9 mouse cellular contexts compared by ENCODE assay signal in the genomic region with DNA sequence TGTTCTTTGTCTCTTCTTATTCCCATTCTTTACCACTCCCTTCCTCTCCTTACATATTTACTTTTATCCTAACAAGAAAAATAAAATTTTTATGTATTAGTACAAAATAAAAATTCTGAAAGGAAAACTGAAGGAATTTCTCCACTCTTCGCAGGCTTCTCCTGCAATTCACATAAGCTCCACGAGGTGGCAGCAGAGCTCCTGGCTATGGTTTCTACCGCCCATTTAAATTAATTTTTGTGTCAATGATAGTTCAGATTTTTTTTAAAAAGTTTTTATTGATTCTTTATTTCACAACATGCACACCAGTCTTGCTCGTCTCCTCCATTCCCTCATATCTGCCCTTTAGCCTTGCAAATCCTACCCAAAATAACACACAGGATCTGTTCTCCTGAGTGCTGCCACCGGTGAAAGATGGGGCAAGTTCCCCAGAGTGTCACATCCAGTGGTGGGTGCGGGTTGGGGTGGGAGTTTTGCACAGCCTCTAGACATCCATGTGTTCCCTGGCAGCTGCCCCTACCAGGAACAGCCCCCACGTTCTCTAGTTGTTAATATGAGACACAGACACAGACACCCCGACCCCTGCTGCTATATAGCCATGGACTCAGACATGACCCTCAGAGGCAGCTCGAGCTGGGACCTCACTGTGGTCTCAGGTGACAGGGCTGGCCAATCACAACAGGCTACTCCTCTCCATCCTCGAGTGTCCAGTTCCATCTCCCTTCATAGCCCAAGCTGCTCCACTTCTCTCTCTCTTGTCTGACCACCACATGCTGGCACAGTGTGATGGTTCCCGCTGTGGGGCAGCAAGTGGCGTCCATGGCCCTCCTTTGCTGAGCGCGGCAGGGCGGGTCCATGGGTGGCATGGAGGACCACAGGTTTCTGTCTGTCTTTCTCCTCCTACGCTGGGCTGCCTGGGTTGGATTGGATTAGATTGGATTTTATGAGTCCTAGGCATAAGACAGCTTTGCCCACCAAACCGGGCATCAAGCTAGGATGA. TPM values are rescaled to one million over a fixed set of nuclear protein-coding genes. Genes with fewer than 3 reads are reported as not detected.
DNase-seq lines count a peak whose midpoint lies in the region; ATAC-seq lines count a peak whose summit lies in the region.
"Had no signal": no experiment of that assay in that cellular context is flagged by ENCODE, and none has a peak within 500 bp of the region (broad histone marks: within the 10 kb centered on the region; RNA-seq: fewer than 3 reads in every experiment).

No protein-coding gene starts in this region.

- no peak overlapping the region for H3K4me2 ChIP-seq in hindbrain, embryonic 12.5 days (replicated peaks)
- H3K4me2 ChIP-seq in limb, embryonic 12.5 days = no peak overlapping the region
- H3K4me2 ChIP-seq: heart, embryonic 13.5 days had no signal

- no peaks in the 10 kb centered on the region; the same call in 1 of the 2 replicates for H3K27me3 ChIP-seq in hindbrain, embryonic 12.5 days
- no peaks in the 10 kb centered on the region for H3K27me3 ChIP-seq in limb, embryonic 12.5 days

- WGBS in hindbrain, embryonic 12.5 days = 49% methylated on average over 17 of the region's 17 CpGs
- WGBS in limb, embryonic 12.5 days = 44% methylated on average over 17 of the region's 17 CpGs

- H3K9ac ChIP-seq in hindbrain, embryonic 12.5 days = no peak overlapping the region
- no peak overlapping the region for H3K9ac ChIP-seq in limb, embryonic 12.5 days (replicated peaks)
- H3K9ac ChIP-seq: heart, embryonic 13.5 days had no signal

- no peak overlapping the region for H3K4me3 ChIP-seq in hindbrain, embryonic 12.5 days
- H3K4me3 ChIP-seq in limb, embryonic 12.5 days (replicated peaks) = no peak overlapping the region
- H3K4me3 ChIP-seq: heart, embryonic 13.5 days had no signal

- peak; percentile 48; the same call in 1 of the 2 replicates for ATAC-seq in hindbrain, embryonic 12.5 days (ENCODE audit: low FRiP score)
- peak; percentile 60; the same call in 1 of the 2 replicates for ATAC-seq in limb, embryonic 12.5 days (ENCODE audit: insufficient number of reproducible peaks, insufficient read depth, low FRiP score, low TSS enrichment, low read depth)

- peak; percentile 38 to 46 for DNase-seq in adrenal gland, adult 18-20 months (ENCODE audit: low spot score in 2 of 2)
- no peak for DNase-seq in adrenal gland, postnatal 4 days (ENCODE audit: low spot score in 2 of 2)
- DNase-seq in ovary, postnatal 14 days (ENCODE audit: low spot score) = peak; percentile 18
- DNase-seq in ovary, postnatal 10 days (ENCODE audit: low spot score) = no peak
- peak; percentile 33 to 64 for DNase-seq in cerebellum, postnatal 25 days
- peak; percentile 19 to 61 for DNase-seq in spleen, postnatal 10 days (ENCODE audit: low spot score in 2 of 2)

- H3K27ac ChIP-seq in hindbrain, embryonic 12.5 days = no peak overlapping the region
- H3K27ac ChIP-seq in limb, embryonic 12.5 days = no peak overlapping the region
- H3K27ac ChIP-seq: heart, embryonic 13.5 days had no signal

- no peaks in the 10 kb centered on the region for H3K36me3 ChIP-seq in hindbrain, embryonic 12.5 days
- H3K36me3 ChIP-seq in limb, embryonic 12.5 days = no peaks in the 10 kb centered on the region
- H3K36me3 ChIP-seq: heart, embryonic 13.5 days had no signal

- H3K4me1 ChIP-seq in hindbrain, embryonic 12.5 days = no peaks in the 10 kb centered on the region
- no peaks in the 10 kb centered on the region for H3K4me1 ChIP-seq in limb, embryonic 12.5 days (replicated peaks)
- H3K4me1 ChIP-seq: heart, embryonic 13.5 days had no signal

- H3K9me3 ChIP-seq in hindbrain, embryonic 12.5 days (replicated peaks) = no peaks in the 10 kb centered on the region
- H3K9me3 ChIP-seq in limb, embryonic 12.5 days = peaks cover 5% of the 10 kb centered on the region; the same call in 1 of the 2 replicates

RNA-seq across cellular contexts. Expression of gene Stfa3, which starts 18.3 kb away (rescaled TPM):
- not detected for total RNA-seq in adrenal gland, adult 18-20 months (2021)
- total RNA-seq in adrenal gland, postnatal 4 days (2021) = 10 to 100 TPM; 14.2 to 40.7 TPM
- 0.62 TPM in 1 of 2 replicates, not detected in the other for polyA plus RNA-seq in hindbrain, embryonic 12.5 days (2016; fragmentation: Nextera tagmentation; extraction: Ambion mirVana)
- 0.60 and 0.83 TPM in 2 replicates for polyA plus RNA-seq in limb, embryonic 12.5 days (2016; fragmentation: Nextera tagmentation; extraction: Ambion mirVana)

Comparison
In these comparisons a context has a peak if more than half of its experiments do, and no peak if none do; other contexts are left out.
1. DNase-seq: peak in adrenal gland, adult 18-20 months (2 of 2), ovary, postnatal 14 days (single experiment), cerebellum, postnatal 25 days (2 of 2) and spleen, postnatal 10 days (2 of 2); none in adrenal gland, postnatal 4 days (0 of 2) and ovary, postnatal 10 days (single experiment).
2. RNA of gene Stfa3, which starts 18.3 kb away (total RNA-seq): 14.2 to 40.7 TPM in adrenal gland, postnatal 4 days; not detected in adrenal gland, adult 18-20 months; every median in the first group is over 10 times any median in the second.